Mouse (Mus musculus) forebrain, embryonic 15.5 days (tissue): ENCODE results near the gene Ankrd44. TPM values are rescaled to one million over a fixed set of nuclear protein-coding genes. Genes with fewer than 3 reads are reported as not detected.

ENCODE experiments used
- ATAC-seq: fragments of 200-750 bp; cut with Nextera tagmentation; replicated peaks from 2 replicates; pipeline ENCODE4 v1.8.0; 2017; ENCODE audit warnings: mild to moderate bottlenecking, moderate TSS enrichment, moderate library complexity
- H3K27ac ChIP-seq: fragments of 300-500 bp; sonication (generic); replicated peaks from 2 replicates; pipeline ENCODE4 v1.5.1; 2015; ENCODE audit warnings: mild to moderate bottlenecking, inconsistent platforms
- H3K27me3 ChIP-seq: fragments of 300-500 bp; sonication (generic); 2 replicates; pipeline ENCODE4 v1.6.1; 2015; ENCODE audit warnings: inconsistent platforms
- H3K36me3 ChIP-seq: fragments of 300-500 bp; sonication (generic); 2 replicates; pipeline ENCODE4 v1.6.1; 2015; ENCODE audit warnings: mild to moderate bottlenecking, inconsistent platforms
- H3K4me1 ChIP-seq: fragments of 300-500 bp; sonication (generic); 2 replicates; pipeline ENCODE4 v1.6.1; 2015; ENCODE audit warnings: inconsistent platforms
- H3K4me2 ChIP-seq: fragments of 300-500 bp; sonication (generic); replicated peaks from 2 replicates; pipeline ENCODE4 v1.6.1; 2015; ENCODE audit warnings: mild to moderate bottlenecking, inconsistent platforms
- H3K4me3 ChIP-seq: fragments of 300-500 bp; sonication (generic); 2 replicates; pipeline ENCODE4 v1.5.1; 2015; ENCODE audit warnings: mild to moderate bottlenecking, inconsistent platforms
- H3K9ac ChIP-seq: fragments of 300-500 bp; sonication (generic); replicated peaks from 2 replicates; pipeline ENCODE4 v1.6.1; 2015; ENCODE audit warnings: mild to moderate bottlenecking, inconsistent platforms
- H3K9me3 ChIP-seq: fragments of 300-500 bp; sonication (generic); 2 replicates; pipeline ENCODE4 v1.6.1; 2016; ENCODE audit warnings: inconsistent platforms
- WGBS: fragments of 180-500 bp; shearing (Covaris S2); methylation state at CpG from one replicate; pipeline ENCODE4 v1.1.7; 2015; ENCODE audit warnings: mixed read lengths; 5-methylcytosine and 5-hydroxymethylcytosine counted together
- polyA plus RNA-seq: library from polyadenylated mRNA; unstranded; fragments of >200 nt; fragmentation: Nextera tagmentation; extraction: Ambion mirVana; gene quantifications from 2 replicates; pipeline ENCODE4 v1.2.1, GENCODE M21; 2015

The Ankrd44 gene
- polyA plus RNA-seq, 1 experiment from 2014 or later = 21.5 TPM

DNA sequence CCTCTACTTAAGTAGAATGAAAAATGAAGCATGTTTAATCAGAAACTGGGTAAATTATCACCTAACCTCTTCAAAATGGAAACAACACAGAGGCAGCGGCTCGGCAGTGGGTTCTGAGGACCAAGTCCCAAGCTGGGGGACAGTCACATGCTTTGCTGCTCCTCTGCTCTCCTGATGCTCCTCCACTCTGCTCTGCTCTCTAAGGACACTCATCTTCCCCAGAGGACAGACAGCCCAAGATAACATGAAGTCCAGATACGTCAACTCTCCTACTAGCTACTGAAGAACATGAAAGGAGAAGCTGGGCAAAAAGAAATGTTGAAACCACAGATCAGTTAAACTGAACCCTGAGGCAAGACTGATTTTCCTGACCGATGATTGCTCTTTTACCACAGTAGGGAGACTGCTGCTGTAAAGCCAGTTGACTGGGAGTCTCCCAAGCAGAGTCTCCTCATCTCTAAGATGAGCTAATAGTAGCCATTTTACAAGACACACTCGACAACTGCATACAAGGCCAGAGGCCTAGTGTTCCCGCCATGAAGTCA lies 90.5 kb downstream of the Ankrd44 start:
- no peak overlapping the region for H3K27ac ChIP-seq
- no peaks in the 10 kb centered on the region for H3K36me3 ChIP-seq
- H3K9me3 ChIP-seq = no peaks in the 10 kb centered on the region
- H3K4me3 ChIP-seq = no peak overlapping the region
- 89% methylated on average over 6 of the region's 6 CpGs for WGBS
- peaks cover 5% of the 10 kb centered on the region; the same call in 1 of the 2 replicates for H3K4me1 ChIP-seq
- H3K27me3 ChIP-seq = no peaks in the 10 kb centered on the region
- no peak overlapping the region for H3K9ac ChIP-seq
- H3K4me2 ChIP-seq = no peak overlapping the region
- no peak for ATAC-seq

DNA sequence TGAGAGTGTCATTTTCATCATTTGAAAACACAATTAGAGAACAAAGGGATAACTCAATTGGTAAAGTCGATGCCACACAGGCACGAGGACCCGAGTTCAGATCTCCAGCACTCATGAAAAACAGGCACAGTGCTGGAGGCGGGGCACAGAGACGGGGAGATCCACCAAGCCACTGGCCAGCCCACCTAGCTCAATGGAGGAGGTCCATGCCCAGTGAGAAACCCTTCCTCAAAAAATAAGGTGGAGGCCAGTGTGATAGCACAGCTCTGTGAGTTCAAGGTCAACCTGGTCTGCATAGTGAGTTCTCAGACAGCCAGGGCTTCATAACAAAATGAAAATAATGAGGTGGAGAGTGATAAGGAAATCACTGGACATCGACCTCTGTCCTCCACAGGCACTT lies 93.0 kb downstream of the Ankrd44 start:
- Histone ChIP-seq H3K27me3 (no peaks in the 10 kb centered on the region), H3K27ac (no peak overlapping the region), H3K4me2 (no peak overlapping the region), H3K4me3 (no peak overlapping the region), H3K4me1 (peaks cover 8% of the 10 kb centered on the region), H3K9me3 (no peaks in the 10 kb centered on the region), H3K9ac (no peak overlapping the region), H3K36me3 (no peaks in the 10 kb centered on the region)
- 89% methylated on average over 6 of the region's 6 CpGs for WGBS
- ATAC-seq = 0 out of 2 replicates have a peak, but pooled peaks have one; percentile 16

DNA sequence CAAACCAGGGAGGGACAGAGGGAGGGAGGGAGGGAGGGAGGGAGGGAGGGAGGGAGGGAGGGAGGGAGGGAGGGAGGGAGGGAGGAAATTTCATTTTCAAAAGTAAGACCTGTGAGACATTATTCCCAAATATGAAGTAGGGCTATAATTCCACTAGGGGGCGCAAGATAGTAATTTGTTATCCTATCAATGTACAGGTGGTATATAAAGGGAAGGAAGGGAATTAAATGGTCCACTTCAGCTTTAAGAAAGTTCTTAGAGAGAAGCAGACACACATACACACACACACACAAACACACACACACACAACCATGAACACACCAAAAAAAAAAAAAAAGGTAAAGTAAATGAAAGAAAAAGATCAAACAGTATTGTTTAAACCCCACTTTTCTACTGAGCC lies 93.4 kb downstream of the Ankrd44 start:
- H3K4me3 ChIP-seq = no peak overlapping the region
- H3K27me3 ChIP-seq = no peaks in the 10 kb centered on the region
- ATAC-seq = peak; percentile 65
- WGBS = 3% methylated on average over 1 of the region's 1 CpGs
- H3K4me1 ChIP-seq = peaks cover 6% of the 10 kb centered on the region
- H3K27ac ChIP-seq = no peak overlapping the region
- H3K36me3 ChIP-seq = no peaks in the 10 kb centered on the region
- H3K9ac ChIP-seq = no peak overlapping the region
- no peaks in the 10 kb centered on the region for H3K9me3 ChIP-seq
- H3K4me2 ChIP-seq = no peak overlapping the region

DNA sequence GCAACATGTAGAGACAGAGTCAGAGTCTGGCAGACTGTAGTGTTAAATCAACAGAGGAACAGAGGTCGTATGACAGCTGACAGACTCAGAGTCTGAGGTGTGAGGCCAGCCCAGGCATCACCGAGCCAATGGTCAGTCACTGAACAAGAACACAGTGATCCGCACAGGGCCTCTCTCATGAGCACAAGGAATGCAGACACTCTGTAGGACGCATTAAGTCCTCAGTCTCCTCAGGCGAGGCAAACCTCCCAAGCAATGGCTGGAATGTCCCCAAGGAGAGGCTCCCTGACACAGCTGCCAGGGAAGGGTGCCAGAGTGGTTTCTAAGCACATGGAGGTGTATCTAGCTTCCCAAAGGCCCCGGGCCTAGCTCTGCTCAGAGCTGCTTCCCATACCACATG lies 96.0 kb downstream of the Ankrd44 start:
- 56% methylated on average over 6 of the region's 6 CpGs for WGBS
- Histone ChIP-seq H3K4me2 (no peak overlapping the region), H3K36me3 (no peaks in the 10 kb centered on the region), H3K27me3 (no peaks in the 10 kb centered on the region), H3K4me3 (no peak overlapping the region), H3K9ac (no peak overlapping the region), H3K4me1 (peaks cover 10% of the 10 kb centered on the region), H3K9me3 (no peaks in the 10 kb centered on the region), H3K27ac (no peak overlapping the region)
- ATAC-seq = no peak

DNA sequence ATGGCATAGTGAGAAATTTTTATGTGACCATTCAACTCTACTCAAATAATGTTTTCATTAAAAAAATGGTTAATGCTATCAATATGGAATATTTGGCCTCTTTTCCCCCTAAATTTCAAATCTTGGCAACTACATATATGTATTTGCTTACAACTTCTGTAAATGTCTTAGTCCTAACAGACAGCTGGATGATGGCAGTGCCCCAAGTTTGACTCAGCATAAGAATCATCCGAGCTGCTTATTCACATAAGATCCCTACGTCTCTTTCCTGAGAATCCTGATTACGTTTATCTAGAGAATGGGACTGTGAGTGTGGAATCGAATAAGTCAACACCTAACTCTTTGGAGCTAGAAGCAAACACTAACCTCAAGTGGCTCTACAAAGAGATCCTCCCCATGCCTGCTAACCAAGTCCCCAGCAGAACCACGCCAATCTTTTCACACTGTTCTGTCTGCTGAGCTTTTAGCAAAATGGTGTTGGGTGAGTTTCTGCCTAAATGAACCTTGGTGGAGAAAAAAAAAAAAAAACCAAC lies 96.4 kb downstream of the Ankrd44 start:
- no peak overlapping the region for H3K4me2 ChIP-seq
- H3K9me3 ChIP-seq = no peaks in the 10 kb centered on the region
- ATAC-seq = no peak
- WGBS = 83% methylated on average over 5 of the region's 5 CpGs
- no peaks in the 10 kb centered on the region for H3K27me3 ChIP-seq
- H3K4me1 ChIP-seq = peaks cover 10% of the 10 kb centered on the region
- H3K4me3 ChIP-seq = no peak overlapping the region
- no peak overlapping the region for H3K27ac ChIP-seq
- H3K9ac ChIP-seq = no peak overlapping the region
- H3K36me3 ChIP-seq = no peaks in the 10 kb centered on the region

DNA sequence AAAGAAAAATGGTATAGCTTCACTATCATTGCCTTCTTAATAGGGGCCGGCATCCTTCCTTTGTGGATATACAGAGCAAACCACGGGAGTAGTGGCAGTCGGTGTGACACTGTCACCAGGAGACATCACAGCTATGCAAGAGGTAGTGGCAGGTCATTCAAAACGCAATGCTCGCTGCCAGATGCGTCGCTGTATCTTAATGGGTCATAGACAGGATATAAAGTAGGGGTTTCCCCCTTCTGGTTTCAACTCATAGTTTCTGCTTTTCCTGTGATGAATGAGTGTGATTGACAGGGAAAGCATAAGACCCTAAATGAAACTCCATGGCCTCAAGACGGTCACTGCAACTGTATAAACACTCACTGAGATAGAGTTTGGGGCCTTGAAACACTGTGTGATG lies 98.4 kb downstream of the Ankrd44 start:
- H3K27ac ChIP-seq = no peak overlapping the region
- H3K36me3 ChIP-seq = no peaks in the 10 kb centered on the region
- H3K9me3 ChIP-seq = no peaks in the 10 kb centered on the region
- H3K4me3 ChIP-seq = no peak overlapping the region
- H3K4me1 ChIP-seq = peaks cover 10% of the 10 kb centered on the region
- H3K4me2 ChIP-seq = no peak overlapping the region
- 85% methylated on average over 8 of the region's 8 CpGs for WGBS
- no peak overlapping the region for H3K9ac ChIP-seq
- no peaks in the 10 kb centered on the region for H3K27me3 ChIP-seq
- no peak for ATAC-seq

DNA sequence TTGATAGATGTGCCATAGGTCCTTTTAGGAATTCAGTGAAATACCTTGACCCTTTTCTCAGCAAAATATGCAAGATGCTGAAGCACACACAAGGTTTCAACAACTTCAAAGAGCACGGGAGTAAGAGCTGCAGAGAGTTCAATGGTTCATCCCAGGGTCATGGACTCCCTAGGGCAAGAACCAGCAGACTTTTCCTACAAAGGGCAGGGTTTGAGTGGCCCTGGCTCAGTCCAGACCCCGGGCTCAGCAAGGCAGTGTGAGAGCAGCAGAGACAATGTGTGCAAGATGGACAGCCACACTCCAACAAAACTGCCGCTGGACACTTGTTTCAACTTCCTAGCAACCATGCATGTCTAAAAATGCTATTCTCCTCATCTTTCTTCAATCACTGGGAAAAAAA lies 98.8 kb downstream of the Ankrd44 start:
- Histone ChIP-seq H3K4me1 (peaks cover 10% of the 10 kb centered on the region), H3K27me3 (no peaks in the 10 kb centered on the region), H3K9ac (no peak overlapping the region), H3K9me3 (no peaks in the 10 kb centered on the region), H3K4me2 (no peak overlapping the region), H3K4me3 (no peak overlapping the region), H3K27ac (no peak overlapping the region), H3K36me3 (no peaks in the 10 kb centered on the region)
- WGBS = 82% methylated on average over 3 of the region's 3 CpGs
- ATAC-seq = no peak

DNA sequence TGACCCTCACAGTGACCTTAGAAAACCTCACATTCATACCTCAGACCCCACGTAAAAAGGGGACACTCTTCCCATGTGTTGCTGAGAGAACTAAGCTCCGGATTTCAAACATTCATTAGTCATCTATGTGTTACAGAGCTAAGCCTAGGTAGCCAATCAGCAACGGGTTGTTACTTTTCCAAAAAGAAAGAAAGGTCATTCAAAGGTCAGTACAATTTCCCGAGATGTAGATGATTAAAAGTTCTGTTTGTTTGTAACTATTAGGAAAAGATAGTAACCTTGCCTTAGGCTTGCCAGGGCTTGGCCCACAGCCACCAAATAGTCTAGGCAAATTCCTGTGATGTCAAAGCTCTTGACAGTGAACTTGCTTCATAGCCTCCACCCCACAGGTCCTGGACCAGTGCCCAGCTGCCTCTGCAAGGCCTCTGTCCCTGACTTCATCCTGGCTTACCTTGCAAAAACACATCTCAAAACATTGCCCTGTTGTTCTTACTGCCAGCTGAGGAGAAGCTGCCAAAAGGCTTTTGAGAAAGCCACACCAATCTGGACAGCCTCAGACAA lies 99.7 kb downstream of the Ankrd44 start:
- Histone ChIP-seq H3K9ac (no peak overlapping the region), H3K27ac (no peak overlapping the region)
- WGBS = 53% methylated on average over 4 of the region's 4 CpGs

DNA sequence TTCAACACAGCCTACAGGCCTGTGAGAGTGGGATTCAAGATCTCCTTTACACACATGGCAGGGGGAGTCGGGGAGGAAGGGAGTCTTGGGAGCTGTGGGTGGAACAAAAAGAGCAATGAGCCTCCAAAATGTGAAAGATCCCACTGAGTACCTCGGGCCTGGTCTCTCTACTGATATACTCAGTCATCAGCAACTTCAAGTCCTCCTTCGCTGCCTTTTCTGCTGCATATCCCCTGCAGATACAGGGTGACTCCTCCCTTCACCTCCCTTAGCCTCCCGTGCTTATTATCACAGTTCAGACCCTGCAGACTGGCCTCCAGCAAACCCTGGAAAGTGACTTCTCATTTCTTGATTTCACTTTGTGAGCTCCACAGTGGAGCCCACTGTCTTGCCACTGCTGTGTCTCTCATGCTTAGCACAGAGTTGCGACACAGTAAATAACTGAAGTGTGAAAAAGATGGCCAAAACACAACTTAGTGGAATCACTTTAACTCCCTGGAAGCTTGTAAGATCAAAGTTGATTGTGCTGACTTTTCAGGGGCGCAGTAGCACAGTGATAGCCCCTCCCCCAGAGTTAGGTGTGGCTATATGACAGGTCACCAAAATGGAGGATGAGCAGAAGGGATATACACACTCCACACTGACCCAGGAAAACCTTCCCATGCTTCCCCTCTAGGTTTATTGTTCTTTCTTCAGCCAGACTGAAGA lies 100.3 kb downstream of the Ankrd44 start:
- no peak for ATAC-seq

More for the DNA sequence above, 99.7 kb downstream of the Ankrd44 start:
- H3K36me3 ChIP-seq = no peaks in the 10 kb centered on the region
- no peaks in the 10 kb centered on the region for H3K27me3 ChIP-seq
- H3K4me1 ChIP-seq = peaks cover 10% of the 10 kb centered on the region
- H3K9me3 ChIP-seq = no peaks in the 10 kb centered on the region
- H3K4me3 ChIP-seq = no peak overlapping the region
- ATAC-seq = no peak
- H3K4me2 ChIP-seq = no peak overlapping the region

DNA sequence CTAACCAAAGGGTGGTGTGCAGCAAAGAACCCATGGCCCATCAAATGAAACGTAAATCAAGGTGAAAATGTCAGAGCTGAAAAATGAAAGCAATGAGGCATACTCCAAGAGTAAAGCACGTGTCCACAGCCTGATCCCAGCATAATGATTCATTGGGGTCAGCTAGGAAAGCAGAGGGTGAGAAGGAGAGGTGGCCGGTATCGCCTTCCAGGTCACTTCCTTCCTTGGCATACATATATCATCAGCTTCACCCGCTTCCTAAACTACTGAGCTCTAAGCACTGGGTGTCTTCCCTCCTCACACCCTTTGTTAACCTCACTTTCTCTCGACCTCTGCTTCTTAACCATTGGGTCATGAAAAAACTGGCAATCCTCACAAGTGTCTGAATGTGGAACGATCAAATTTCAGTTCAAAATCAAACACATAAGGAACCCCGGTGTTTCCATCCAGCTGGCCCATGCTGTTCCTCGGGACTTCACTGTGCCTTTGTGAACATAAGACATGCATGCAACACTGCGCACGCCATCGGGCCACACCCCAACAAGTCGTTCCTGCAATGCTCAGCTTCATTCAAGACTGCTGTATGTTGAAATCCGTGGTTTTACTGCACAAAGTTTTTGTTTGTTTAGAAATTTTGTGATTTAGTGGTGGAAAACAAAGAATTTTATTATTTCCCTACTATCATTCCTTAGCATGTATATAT lies 101.9 kb downstream of the Ankrd44 start:
- Histone ChIP-seq H3K4me1 (peaks cover 5% of the 10 kb centered on the region), H3K4me2 (no peak overlapping the region), H3K4me3 (no peak overlapping the region), H3K27ac (no peak overlapping the region), H3K9me3 (no peaks in the 10 kb centered on the region), H3K36me3 (no peaks in the 10 kb centered on the region), H3K9ac (no peak overlapping the region), H3K27me3 (no peaks in the 10 kb centered on the region)
- ATAC-seq = no peak
- WGBS = 85% methylated on average over 14 of the region's 14 CpGs

More for the DNA sequence above, 100.3 kb downstream of the Ankrd44 start:
- peaks cover 10% of the 10 kb centered on the region for H3K4me1 ChIP-seq
- no peak overlapping the region for H3K9ac ChIP-seq
- H3K9me3 ChIP-seq = no peaks in the 10 kb centered on the region
- H3K27ac ChIP-seq = no peak overlapping the region
- 81% methylated on average over 6 of the region's 6 CpGs for WGBS
- no peaks in the 10 kb centered on the region for H3K27me3 ChIP-seq
- H3K36me3 ChIP-seq = no peaks in the 10 kb centered on the region
- H3K4me3 ChIP-seq = no peak overlapping the region
- H3K4me2 ChIP-seq = no peak overlapping the region

DNA sequence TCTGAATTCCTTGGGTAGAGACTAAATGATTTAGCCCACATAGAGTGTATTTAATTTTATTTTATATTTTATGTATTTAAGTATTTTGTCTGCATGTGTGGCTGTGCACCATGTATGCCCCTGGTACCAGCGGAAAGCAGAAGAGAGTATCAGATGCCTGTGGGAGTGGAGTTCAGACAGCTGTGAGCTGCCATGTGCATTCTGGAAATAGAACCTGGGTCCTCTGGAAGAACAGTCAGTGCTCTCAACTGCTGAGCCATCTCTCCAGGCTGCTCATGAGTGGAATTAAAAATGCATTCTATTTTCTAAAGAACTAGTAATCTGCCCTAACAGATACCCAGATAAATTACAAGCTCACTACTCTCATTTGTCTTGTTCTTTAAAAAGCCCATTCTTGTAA lies 104.4 kb downstream of the Ankrd44 start:
- Histone ChIP-seq H3K36me3 (no peaks in the 10 kb centered on the region), H3K4me2 (no peak overlapping the region), H3K27ac (no peak overlapping the region), H3K4me1 (peaks cover 3% of the 10 kb centered on the region), H3K27me3 (no peaks in the 10 kb centered on the region), H3K9ac (no peak overlapping the region), H3K9me3 (no peaks in the 10 kb centered on the region), H3K4me3 (no peak overlapping the region)
- WGBS = 94% methylated on average over 1 of the region's 1 CpGs
- ATAC-seq = no peak

DNA sequence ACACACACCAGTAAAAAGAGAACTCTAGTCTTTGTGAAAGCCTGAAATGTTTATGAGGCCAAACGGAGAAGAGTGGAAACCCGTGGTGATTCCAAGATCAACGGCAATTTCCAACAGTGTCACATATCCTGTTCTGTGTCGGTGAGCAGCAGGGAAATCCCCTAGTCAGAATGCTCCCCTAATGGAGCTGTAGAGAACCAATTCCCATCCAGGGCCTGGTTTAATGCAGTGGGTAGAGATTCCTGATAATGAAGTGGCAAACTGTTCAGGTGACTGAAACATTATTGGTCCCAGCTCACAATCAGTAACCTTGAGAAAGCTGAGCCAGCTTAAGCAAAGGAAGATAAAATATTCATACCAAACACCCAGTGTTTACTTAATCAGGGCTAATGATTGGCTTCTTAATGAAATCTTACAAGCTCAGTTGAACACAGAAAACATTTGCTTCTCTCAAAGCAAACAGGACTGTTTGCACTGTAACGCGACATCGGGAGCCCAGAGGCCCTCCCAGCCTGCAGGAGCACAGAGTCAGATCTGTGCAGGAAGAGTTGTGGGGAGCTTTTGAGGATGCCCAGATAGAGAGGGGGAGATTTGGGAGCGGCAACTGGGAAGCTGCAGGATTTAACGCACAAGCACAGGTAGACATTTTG lies 110.9 kb downstream of the Ankrd44 start:
- H3K27ac ChIP-seq = no peak overlapping the region
- no peak overlapping the region for H3K4me3 ChIP-seq
- no peak overlapping the region for H3K9ac ChIP-seq
- no peaks in the 10 kb centered on the region for H3K4me1 ChIP-seq
- no peaks in the 10 kb centered on the region for H3K9me3 ChIP-seq
- H3K36me3 ChIP-seq = no peaks in the 10 kb centered on the region
- 73% methylated on average over 9 of the region's 9 CpGs for WGBS
- no peak overlapping the region for H3K4me2 ChIP-seq
- no peaks in the 10 kb centered on the region for H3K27me3 ChIP-seq
- no peak for ATAC-seq
